Mouse (Mus musculus) cerebellum, postnatal 10 days (tissue): ENCODE results near the gene Prkn.
A peak's percentile ranks its signal among the peaks of the same experiment; 100 is the strongest.

ENCODE experiments used
- DNase-seq, 2 experiments: peaks; one replicate each; pipeline ENCODE4 v3.0.0; 2021; ENCODE audit warnings: mixed read lengths in 2 of 2

Prkn gene

GRCm38 (mm10) chr17:11661898-11662297 lies 821.7 kb downstream of the Prkn start:
- DNase-seq, result no peak

DNA sequence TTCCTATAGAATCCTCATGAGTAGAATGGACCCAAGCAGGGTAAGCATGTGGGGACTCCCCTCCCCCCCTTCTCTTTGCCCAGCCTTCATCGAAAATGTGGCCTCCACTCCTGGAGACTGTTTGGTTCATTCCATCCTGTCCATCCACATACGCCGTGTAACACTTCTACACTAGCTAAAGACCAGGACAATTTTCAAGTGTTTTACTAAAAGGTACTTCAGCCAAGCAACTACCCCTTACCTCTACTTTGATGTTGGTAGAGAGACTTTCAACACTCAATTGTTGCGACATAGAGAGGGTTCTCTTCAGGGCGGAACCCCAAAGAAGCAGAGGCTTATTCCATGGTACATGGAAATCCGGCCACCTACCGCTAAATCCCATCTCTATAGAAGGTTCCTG lies 823.3 kb downstream of the Prkn start:
- no peak for DNase-seq

GRCm38 (mm10) chr17:11664610-11665345 lies 824.6 kb downstream of the Prkn start:
- DNase-seq, result peak; percentile 12 to 21

- no peak for DNase-seq
Measured at GRCm38 (mm10) chr17:11679716-11680115, 839.5 kb downstream of the Prkn start.

DNA sequence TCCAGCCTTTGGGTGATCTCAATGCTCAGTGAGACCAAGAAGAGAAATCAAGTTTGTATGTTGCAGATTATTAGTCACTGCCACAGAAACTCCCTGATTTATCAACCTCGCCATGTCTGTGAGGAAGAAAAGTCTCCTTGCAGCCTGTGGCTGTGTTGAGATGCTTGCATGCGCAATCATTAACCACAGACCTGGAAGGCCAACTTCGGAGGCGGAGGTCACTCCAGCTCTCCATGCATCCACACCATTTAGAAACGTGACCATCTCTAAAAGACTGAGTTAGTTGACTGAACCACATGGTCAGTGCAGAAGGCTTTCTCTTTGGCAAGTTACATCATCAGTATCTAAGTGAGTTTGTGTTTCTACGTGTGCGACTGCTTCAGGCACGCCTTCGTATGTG lies 840.3 kb downstream of the Prkn start:
- no peak for DNase-seq

GRCm38 (mm10) chr17:11681825-11682372 lies 841.7 kb downstream of the Prkn start:
- peak in 1 of 2 experiments; percentile 9 for DNase-seq

DNA sequence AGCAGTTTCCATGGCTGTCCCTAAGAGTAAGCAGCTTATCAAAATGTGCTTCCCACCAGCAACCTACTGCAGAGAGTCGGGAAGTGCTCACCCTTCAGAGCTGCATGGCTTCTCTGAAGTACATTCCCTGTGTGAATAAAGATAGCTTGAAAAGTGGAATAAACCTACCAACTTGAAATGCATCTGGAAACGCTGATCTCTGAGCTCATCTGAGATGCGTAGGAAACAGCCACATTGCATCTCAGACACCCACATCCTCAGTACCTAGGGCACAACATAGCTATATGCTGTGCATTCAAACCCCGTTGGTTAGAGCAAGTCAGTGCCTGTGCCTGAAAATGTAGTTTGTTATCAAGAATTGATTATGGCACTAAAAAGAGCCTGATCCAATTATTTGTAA lies 864.8 kb downstream of the Prkn start:
- no peak for DNase-seq

DNA sequence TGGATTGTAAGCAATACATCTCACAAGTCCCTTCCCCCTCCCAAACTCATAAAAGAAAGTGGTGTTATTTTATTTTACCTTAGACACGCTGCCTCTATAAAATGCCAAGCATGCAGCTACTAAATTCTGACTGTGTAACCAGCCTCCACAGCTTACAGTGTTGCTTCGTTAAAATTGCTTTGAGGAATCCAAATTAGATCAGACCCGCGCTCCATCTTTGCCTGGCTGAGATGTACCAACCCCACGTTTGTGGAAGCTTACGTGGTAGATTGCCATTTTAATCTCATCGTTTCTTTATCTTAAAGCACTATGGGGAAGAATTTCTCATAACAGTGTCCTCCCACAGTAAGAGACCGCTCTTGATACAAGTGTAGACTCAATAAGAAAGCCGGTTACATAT lies 865.6 kb downstream of the Prkn start:
- DNase-seq, result no peak

- DNase-seq, result peak in 1 of 2 experiments; percentile 20
Measured at GRCm38 (mm10) chr17:11712066-11712465, 871.9 kb downstream of the Prkn start.

DNA sequence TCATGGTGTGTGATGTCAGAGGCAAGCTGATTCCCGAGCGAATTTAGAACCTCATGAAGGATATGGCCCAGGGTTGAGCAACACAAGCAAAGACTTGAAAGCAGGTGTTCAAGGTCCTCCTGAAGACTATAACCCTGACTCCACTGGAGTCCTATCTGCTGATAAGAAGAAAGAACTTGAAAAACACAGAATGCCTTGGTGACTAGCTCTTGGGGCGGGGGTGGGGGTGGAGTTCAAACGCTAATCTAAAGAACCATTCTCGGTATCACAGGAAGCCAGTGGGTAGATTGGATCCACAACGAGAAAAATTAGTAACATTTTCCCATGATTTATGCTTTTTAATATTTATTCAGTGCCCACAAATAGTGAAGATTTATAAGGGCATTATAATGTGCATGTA lies 879.6 kb downstream of the Prkn start:
- DNase-seq, result no peak

GRCm38 (mm10) chr17:11721906-11722305 lies 881.7 kb downstream of the Prkn start:
- no peak for DNase-seq

DNA sequence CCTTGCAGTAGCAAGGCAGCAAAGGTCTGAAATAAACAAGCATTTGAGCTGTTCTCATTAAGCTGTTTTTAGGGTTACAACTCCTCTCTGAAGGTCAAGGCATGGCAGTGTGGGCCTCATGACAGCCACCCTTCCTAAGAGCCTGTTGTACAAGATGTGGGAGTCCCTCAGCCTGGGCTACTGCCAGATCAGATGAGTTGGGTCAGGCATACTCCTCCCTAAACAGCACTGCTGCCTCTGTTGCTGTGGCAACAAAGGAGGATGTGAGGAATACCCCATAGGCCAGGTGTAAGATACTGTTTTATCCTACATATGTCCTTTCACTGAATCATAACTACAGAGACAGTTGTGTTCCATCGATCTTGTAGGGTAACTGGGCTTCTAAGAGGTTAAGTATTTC lies 882.3 kb downstream of the Prkn start:
- no peak for DNase-seq

GRCm38 (mm10) chr17:11724135-11724534 lies 884.0 kb downstream of the Prkn start:
- DNase-seq, result no peak

- DNase-seq, result no peak
Measured at GRCm38 (mm10) chr17:11727101-11727500, 886.9 kb downstream of the Prkn start.

DNA sequence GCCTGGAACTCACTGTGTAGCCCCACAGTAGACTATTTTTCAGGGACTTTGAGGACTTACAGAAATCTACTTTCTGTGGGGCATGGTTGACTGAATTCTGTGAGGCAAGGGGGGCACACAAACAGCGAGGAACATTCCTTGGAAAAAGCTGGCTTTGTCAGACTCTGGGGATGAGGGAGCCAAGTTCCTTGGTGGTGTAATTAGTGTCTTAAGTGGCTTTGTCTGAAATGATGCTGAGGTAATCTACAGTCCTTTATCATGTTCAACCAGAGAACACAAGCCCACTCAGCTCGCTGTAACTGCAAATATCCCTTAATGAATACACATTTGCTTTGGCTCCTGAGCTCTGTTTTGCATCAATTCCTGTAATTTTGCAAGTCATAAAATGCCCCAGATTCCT lies 888.1 kb downstream of the Prkn start:
- DNase-seq, result no peak

GRCm38 (mm10) chr17:11730656-11731594 lies 890.7 kb downstream of the Prkn start:
- DNase-seq, result no peak

DNA sequence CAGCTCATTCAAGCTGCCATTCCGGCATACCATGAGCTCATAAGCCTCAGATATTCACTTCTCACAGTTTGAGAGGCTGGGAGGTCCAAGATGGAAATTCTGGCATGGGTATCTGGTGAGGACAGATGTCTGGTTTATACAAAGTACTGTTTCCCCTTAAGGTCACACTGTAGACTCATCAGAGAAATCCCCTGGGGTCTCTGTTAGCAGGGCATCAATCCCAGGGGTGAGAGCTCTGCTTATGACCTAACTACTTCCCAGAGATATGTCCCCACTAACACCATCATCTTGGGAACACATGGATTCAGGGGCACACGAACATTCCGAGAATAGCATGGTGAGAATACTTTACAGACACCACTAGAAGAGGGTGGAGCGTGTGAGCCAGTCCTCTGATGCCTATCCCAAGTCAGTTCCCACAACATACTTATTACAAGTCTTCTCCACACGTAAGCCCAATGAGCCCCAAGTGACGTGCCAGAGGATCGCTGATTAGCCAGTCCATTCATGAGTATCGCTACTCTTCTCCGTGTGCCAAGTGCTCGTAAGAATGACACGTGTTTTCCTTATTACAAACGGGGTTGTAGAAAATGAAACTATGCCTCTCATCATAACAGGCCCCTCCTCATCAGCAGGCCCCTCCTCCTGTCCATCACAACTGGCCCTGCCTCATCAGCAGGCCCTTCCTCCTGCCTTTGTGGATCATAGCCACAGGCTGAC lies 895.1 kb downstream of the Prkn start:
- DNase-seq, result no peak

- DNase-seq, result no peak
Measured at GRCm38 (mm10) chr17:11736531-11736930, 896.3 kb downstream of the Prkn start.

GRCm38 (mm10) chr17:11737905-11738304 lies 897.7 kb downstream of the Prkn start:
- DNase-seq, result no peak

- DNase-seq, result no peak
Measured at GRCm38 (mm10) chr17:11740716-11741115, 900.5 kb downstream of the Prkn start.

DNA sequence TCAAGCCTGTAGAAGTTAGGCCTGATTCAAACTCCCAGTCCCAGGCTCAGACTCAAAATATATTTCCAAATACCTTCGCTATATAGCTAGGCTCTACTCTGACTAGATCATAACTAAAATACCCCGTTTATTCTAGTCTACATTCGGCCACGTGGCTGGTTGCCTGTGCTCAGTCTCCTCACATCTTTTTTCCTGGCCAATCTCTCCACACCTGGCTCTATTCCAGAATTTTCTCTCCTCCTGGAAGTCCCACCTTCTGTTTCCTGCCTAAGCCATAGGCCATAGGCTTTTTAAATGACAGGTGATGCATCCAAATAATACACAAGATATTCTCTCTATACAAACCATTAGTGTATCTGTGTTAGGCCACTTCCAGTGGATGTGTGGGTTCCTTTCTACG lies 901.0 kb downstream of the Prkn start:
- DNase-seq, result peak; percentile 65 to 69

GRCm38 (mm10) chr17:11751251-11751650 lies 911.1 kb downstream of the Prkn start:
- DNase-seq, result no peak

DNA sequence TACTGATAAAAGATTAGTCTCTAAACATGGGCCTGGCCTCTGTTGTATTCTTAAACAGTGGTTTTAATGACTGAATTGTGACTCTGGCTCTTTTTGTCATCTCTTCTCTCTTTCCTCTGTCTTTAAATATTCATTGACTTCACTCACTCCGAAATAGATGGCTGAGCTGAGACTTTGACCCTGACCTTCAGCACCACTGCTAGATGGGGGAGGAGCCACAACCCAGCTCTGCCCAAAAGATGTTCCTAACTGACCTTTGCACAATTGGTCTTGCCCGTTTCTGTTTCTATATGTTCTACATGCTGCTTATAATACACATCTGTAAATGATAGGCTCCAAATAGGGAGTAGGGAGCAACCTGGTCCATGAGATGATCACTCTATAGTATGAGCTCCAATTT lies 912.5 kb downstream of the Prkn start:
- DNase-seq, result no peak
